Mouse (Mus musculus) thymus, postnatal 14 days (tissue): Measurements from ENCODE around the gene Phospho1.

Experiments used
- DNase-seq: peaks from one replicate; pipeline ENCODE4 v3.0.0; 2021

The Phospho1 gene

GRCm38 (mm10) chr11:95824071-95824876, at the start of gene Phospho1:
Phospho1 (plus strand) TSS chr11:95824499.
- peak; percentile 93 for DNase-seq

GRCm38 (mm10) chr11:95777323-95778297, 46.7 kb upstream of the Phospho1 start:
- no peak for DNase-seq

- DNase-seq, result no peak
Measured at GRCm38 (mm10) chr11:95778831-95779251, 45.5 kb upstream of the Phospho1 start.

GRCm38 (mm10) chr11:95779366-95779765, 44.9 kb upstream of the Phospho1 start:
- no peak for DNase-seq

- DNase-seq, result no peak
Measured at GRCm38 (mm10) chr11:95780480-95780879, 43.8 kb upstream of the Phospho1 start.

- DNase-seq, result no peak
Measured at GRCm38 (mm10) chr11:95781557-95781956, 42.7 kb upstream of the Phospho1 start.

- DNase-seq, result no peak
Measured at GRCm38 (mm10) chr11:95783457-95783856, 40.8 kb upstream of the Phospho1 start.

- DNase-seq, result no peak
Measured at GRCm38 (mm10) chr11:95783958-95784357, 40.3 kb upstream of the Phospho1 start.

GRCm38 (mm10) chr11:95785675-95786074, 38.6 kb upstream of the Phospho1 start:
- DNase-seq, result no peak

GRCm38 (mm10) chr11:95786511-95786910, 37.8 kb upstream of the Phospho1 start:
- no peak for DNase-seq

- DNase-seq, result no peak
Measured at GRCm38 (mm10) chr11:95789451-95789891, 34.8 kb upstream of the Phospho1 start.

GRCm38 (mm10) chr11:95791787-95792186, 32.5 kb upstream of the Phospho1 start:
- no peak for DNase-seq

- DNase-seq, result no peak
Measured at GRCm38 (mm10) chr11:95792950-95793509, 31.3 kb upstream of the Phospho1 start.

- no peak for DNase-seq
Measured at GRCm38 (mm10) chr11:95794201-95794600, 30.1 kb upstream of the Phospho1 start.

GRCm38 (mm10) chr11:95795582-95795981, 28.7 kb upstream of the Phospho1 start:
- DNase-seq, result no peak

GRCm38 (mm10) chr11:95805010-95805409, 19.3 kb upstream of the Phospho1 start:
- peak; percentile 58 for DNase-seq

- peak; percentile 6 for DNase-seq
Measured at GRCm38 (mm10) chr11:95805527-95805926, 18.8 kb upstream of the Phospho1 start.

- DNase-seq, result no peak
Measured at GRCm38 (mm10) chr11:95807884-95808283, 16.4 kb upstream of the Phospho1 start.

- no peak for DNase-seq
Measured at GRCm38 (mm10) chr11:95808448-95809011, 15.8 kb upstream of the Phospho1 start.

GRCm38 (mm10) chr11:95809603-95810002, 14.7 kb upstream of the Phospho1 start:
- no peak for DNase-seq

- DNase-seq, result no peak
Measured at GRCm38 (mm10) chr11:95810828-95811227, 13.5 kb upstream of the Phospho1 start.

- DNase-seq, result no peak
Measured at GRCm38 (mm10) chr11:95811741-95812140, 12.6 kb upstream of the Phospho1 start.

GRCm38 (mm10) chr11:95812224-95812623, 12.1 kb upstream of the Phospho1 start:
- DNase-seq, result no peak
